Mouse (Mus musculus): ENCODE measurements around the gene Zswim3.

GRCm38 (mm10) chr2:164829090-164829489 lies 24.2 kb downstream of the Zswim3 start:
- no peak for TF ChIP-seq POLR2A (IDR thresholded peaks at IDR 0.05; ENCODE audit: control insufficient read depth, extremely low read depth, insufficient read depth, low read length, poor library complexity)
- TF ChIP-seq CTCF (IDR thresholded peaks at IDR 0.05; ENCODE audit: borderline replicate concordance, control insufficient read depth, extremely low read depth, insufficient read depth, low read length, poor library complexity) = no peak
